Mouse (Mus musculus) right cerebral cortex, adult 2 months (tissue): ENCODE measurements around the gene Klhdc8a.
A peak's percentile ranks its signal among the peaks of the same experiment; 100 is the strongest.
"Not testable (repeated sequence)": the region's sequence is repeated elsewhere in the genome, so short reads cannot be mapped to it uniquely, and the experiment has no call there.

Experiments used
- DNase-seq, 2 experiments: peaks; one replicate each; pipeline ENCODE4 v3.0.0; 2021 to 2022; ENCODE audit warnings: low spot score in 2 of 2

Klhdc8a gene

GRCm38 (mm10) chr1:132298425-132298800 lies at the start of gene Klhdc8a:
TSS of gene Klhdc8a (plus strand) at chr1:132298626.
- DNase-seq = peak; percentile 62 to 65

GRCm38 (mm10) chr1:132254467-132254866 lies 44.0 kb upstream of the Klhdc8a start:
- DNase-seq = no peak

GRCm38 (mm10) chr1:132260331-132260730 lies 38.1 kb upstream of the Klhdc8a start:
- DNase-seq = no peak

- DNase-seq = no peak
Observed at GRCm38 (mm10) chr1:132261058-132261457, 37.4 kb upstream of the Klhdc8a start.

GRCm38 (mm10) chr1:132263618-132264017 lies 34.8 kb upstream of the Klhdc8a start:
- DNase-seq = no peak

GRCm38 (mm10) chr1:132264577-132264976 lies 33.8 kb upstream of the Klhdc8a start:
- DNase-seq = no peak

- no peak for DNase-seq
Observed at GRCm38 (mm10) chr1:132265211-132265859, 33.1 kb upstream of the Klhdc8a start.

GRCm38 (mm10) chr1:132265936-132266335 lies 32.5 kb upstream of the Klhdc8a start:
- no peak for DNase-seq

- no peak for DNase-seq
Observed at GRCm38 (mm10) chr1:132266791-132267557, 31.5 kb upstream of the Klhdc8a start.

GRCm38 (mm10) chr1:132267959-132268358 lies 30.5 kb upstream of the Klhdc8a start:
- peak in 1 of 2 experiments; percentile 24 for DNase-seq

- DNase-seq = peak; percentile 33 to 38
Observed at GRCm38 (mm10) chr1:132268418-132269060, 29.9 kb upstream of the Klhdc8a start.

GRCm38 (mm10) chr1:132271237-132271636 lies 27.2 kb upstream of the Klhdc8a start:
- DNase-seq = no peak

- DNase-seq = no peak
Observed at GRCm38 (mm10) chr1:132276694-132277093, 21.7 kb upstream of the Klhdc8a start.

- DNase-seq = no peak
Observed at GRCm38 (mm10) chr1:132277124-132277523, 21.3 kb upstream of the Klhdc8a start.

- DNase-seq = not testable (repeated sequence)
Observed at GRCm38 (mm10) chr1:132280636-132281035, 17.8 kb upstream of the Klhdc8a start.

- DNase-seq = no peak
Observed at GRCm38 (mm10) chr1:132281523-132282176, 16.8 kb upstream of the Klhdc8a start.

- no peak for DNase-seq
Observed at GRCm38 (mm10) chr1:132282177-132282536, 16.3 kb upstream of the Klhdc8a start.

GRCm38 (mm10) chr1:132283018-132283417 lies 15.4 kb upstream of the Klhdc8a start:
- no peak for DNase-seq

GRCm38 (mm10) chr1:132286735-132287134 lies 11.7 kb upstream of the Klhdc8a start:
- DNase-seq = no peak

GRCm38 (mm10) chr1:132287445-132287844 lies 11.0 kb upstream of the Klhdc8a start:
- no peak for DNase-seq

GRCm38 (mm10) chr1:132287991-132288451 lies 10.4 kb upstream of the Klhdc8a start:
- no peak for DNase-seq

- no peak for DNase-seq
Observed at GRCm38 (mm10) chr1:132289965-132290364, 8.5 kb upstream of the Klhdc8a start.
